Mouse (Mus musculus): ENCODE measurements around the gene Ndel1.
A peak's percentile ranks its signal among the peaks of the same experiment; 100 is the strongest.

Gene Ndel1

DNA sequence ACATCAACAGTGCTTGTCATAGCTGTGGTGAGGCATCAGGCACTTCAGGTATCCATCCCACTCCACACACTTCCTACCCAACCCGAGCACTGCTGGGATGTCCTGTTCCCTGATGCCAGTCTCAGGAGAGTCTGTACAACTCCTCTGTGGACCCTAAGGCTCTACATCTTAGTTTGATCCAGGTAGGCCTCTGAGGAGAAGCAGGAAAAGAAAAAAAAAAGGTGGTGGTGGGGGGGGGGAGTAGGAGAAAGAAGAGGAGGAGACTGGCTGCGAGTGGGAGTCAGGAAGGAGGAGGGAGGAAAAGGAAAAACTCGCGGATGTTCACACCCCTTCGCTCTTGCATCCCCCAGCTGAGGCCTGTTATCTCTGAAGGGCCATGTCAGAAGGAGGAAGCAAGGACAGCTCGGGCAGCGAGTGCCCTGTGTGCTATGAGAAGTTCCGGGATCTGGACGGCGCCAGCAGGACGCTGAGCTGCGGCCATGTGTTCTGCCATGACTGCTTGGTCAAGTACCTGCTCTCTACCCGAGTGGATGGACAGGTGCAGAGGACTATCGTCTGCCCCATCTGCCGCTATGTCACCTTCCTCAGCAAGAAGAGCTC lies 20.7 kb upstream of the Ndel1 start:
- DNase-seq: no peak

DNA sequence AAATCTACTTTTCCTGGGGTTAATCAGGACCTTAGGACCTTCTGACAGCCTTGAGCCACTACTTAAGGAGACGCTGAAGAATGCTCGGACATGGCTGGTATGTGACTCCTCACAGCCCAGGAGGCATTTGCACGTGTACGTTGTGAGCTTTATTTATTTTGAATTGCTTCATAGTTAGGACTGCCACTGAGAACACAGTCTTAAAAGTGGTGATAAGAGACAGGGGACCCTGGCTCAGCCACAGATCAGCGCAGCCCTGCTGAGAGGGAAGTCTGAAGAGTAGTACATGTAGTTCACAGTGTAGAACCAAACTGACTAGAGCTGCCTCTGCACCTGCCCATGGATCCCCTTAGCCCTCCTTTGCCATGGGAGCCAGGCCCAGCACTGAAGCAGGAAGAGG lies 20.2 kb upstream of the Ndel1 start:
- no peak for DNase-seq

DNA sequence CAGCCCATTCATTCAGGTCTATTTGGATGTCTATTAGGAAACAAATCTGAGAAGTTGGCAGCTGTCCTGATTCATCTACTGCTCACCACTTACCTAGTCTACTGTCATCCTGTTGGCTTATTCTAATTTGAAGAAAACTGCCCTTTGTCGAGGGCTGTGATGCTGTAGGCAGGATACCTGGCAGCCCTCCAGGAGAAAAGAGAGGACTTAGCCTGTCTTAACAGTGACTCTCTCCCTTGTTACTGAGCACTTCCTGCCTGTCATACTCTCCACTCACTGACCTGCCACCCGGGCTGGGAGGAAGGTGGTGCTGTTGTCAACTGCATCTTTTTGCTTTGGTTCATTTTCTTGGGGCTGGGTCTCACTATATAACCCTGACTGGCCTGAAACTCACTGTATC lies 19.0 kb upstream of the Ndel1 start:
- no peak for DNase-seq

DNA sequence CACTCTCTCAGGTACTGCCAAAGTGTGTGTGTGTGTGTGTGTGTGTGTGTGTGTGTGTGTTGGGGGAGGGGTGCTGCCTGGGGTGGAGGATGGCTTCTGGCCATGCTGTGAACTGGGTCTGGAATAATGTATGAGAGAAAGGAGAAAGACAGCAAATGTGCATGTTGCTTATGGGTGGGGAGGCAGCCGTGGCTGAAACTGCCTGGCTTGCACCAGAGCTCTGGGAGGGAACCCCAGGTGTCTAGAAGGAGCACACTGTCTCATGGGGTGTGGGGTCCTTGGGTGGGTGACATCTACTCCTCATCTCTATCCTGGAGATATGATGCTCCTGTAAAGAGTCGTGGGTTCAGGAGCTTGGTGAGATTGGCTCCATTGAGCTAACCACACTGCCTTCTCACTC lies 17.0 kb upstream of the Ndel1 start:
- DNase-seq: no peak

DNA sequence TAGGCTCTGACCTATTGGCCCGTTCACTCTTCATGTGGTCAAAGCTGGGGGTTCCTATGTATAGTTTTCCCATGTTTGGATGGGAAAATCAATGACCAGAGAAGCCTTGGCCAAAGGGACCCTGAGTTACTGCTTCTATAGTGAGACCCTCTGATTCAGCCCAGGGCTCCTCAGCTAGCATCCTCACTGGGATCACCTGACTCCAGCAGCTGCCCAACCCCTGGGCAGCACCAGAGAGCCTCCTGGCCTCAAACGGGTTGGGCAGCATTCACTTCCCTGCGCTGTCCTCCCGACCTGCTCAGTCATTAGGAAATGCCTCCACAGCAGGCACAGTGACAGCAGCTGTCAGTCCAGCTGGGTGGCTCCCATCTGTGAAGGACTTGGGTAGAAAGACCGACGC lies 16.6 kb upstream of the Ndel1 start, which contains the start of gene Rnf222:
TSS of gene Rnf222 (plus strand) at position 301 of the 400 bp plus-strand sequence.
- DNase-seq: peak; percentile 23

DNA sequence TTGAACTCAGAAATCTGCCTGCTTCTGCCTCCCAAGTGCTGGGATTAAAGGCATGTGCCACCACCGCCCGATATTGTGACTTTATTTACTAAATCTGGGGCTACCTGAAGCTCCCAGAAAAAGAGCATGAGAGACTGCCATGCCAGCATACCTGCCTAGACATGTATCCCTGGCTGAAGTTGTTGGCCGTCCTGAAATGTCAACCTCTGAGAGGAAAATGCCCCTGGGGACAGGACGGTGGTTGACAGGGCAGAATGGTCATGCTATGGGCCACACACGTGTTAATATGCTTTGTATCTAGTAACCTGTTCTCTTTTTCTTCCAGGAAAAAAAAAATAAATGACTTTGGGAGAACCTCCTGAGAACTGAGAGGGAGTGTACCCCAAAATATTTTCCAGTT lies 14.4 kb upstream of the Ndel1 start:
- no peak for DNase-seq

DNA sequence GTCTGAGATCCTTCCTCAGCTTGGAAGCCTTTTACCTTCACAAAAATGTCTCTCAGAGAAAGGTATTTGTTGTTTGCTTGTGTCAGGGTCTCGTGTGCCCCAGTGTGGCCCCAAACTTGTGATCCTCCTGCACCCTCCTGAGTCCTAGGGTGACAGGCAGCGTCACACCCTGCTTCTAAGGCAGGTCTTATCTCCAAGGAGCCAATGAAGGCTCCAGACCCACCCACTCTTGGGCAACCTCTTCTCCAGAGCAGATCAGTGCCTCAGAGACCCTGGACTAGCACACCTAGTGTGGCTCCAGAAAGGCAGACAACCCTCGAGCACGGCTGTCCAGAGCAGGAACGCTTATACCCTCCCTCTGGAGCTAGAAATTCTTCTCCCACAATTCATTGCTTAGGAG lies 12.7 kb upstream of the Ndel1 start:
- no peak for DNase-seq

DNA sequence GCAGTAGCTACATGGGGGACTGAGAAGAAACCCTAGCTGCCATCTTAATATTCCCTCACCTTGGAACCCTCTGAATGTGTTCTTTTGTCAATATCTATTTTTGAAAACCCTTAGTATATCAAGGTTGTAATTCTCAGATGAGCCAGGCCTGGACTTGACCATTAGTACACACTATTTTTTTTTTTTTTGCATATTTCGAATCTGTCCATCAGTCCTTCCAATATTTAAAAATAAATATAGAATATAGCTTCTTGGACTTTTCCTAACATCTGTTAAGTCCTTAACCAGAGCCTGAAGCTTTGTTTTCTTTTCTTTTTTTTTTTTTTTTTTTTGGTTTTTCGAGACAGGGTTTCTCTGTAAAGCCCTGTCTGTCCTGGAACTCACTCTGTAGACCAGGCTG lies 12.2 kb upstream of the Ndel1 start:
- no peak for DNase-seq

DNA sequence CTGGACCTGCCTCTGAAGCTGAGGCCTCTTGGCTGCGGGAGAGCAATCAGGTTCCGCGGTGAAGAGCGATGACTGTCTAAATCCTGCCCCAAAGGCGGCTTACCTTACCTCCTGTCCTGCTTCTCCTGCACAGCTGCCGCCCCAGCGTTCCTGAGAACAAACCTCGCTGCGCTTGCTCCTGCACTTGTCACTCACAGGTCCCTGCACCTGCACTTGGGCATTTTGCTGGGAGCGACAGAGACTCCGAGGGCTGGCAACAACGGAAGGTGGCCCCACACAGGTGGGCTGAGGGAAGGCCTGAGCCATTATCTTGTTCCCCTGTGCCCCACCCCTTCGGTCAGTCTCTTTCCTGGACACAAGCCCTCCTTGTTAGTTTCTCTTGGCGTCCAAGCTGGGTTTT lies 10.4 kb upstream of the Ndel1 start:
- DNase-seq: no peak

DNA sequence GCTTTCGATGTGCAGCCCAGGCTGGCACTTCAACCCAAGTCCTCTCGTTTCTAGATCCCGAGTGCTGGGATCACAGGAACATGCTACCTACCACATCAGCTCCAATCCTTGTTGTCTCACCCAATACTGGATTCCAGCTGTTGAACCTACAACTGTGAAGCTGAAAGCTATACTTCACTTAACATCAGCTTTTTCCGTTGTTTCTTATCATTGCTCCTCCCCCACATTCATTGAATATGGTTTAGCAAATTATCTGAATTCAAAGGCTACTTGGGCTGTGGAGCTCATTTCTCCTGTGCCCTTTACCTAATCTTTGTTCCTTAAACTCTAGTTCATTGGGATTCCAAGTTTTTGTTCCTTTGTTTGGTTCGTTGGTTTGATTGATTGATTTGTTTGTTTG lies 7.2 kb upstream of the Ndel1 start:
- DNase-seq: no peak

DNA sequence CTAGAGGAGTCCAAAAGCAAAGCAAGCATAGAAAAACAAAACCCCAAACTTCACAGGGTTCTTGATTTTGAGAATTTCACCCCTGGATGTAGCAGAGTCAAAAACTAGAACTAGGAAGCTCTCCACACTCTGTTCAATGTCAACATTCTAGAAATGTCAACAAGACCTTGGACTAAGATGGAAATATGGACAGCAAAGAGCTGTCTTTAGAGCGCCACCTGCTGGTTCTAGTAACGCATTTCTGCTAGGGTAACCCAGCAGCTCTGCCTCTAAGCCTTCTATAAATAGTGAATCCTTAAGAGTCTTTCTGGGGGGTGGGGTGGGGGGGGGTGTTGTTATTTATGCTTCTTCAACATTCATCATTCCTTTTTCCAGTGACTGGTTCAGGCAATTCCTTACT lies 3.2 kb upstream of the Ndel1 start:
- peak; percentile 78 for DNase-seq

DNA sequence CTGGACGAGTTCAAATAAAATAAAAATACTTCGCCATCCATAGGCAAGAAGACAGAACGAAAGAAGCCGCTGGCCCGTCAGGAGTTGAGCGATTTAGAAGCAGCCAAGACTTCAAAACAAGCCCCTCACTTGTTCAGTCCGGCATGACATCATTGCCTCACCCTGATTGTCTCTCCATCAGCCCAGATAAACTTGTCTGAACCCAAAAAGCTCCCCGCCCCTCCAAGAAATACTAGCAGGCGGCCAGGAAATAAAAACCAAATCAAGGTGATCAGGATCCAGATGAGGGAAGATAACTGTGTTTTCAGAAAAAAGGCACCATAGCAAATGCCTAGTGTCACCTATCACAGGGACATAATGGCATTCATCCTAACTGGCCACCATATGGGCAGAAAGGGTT lies 381 bp downstream of the Ndel1 start:
- no peak for DNase-seq

DNA sequence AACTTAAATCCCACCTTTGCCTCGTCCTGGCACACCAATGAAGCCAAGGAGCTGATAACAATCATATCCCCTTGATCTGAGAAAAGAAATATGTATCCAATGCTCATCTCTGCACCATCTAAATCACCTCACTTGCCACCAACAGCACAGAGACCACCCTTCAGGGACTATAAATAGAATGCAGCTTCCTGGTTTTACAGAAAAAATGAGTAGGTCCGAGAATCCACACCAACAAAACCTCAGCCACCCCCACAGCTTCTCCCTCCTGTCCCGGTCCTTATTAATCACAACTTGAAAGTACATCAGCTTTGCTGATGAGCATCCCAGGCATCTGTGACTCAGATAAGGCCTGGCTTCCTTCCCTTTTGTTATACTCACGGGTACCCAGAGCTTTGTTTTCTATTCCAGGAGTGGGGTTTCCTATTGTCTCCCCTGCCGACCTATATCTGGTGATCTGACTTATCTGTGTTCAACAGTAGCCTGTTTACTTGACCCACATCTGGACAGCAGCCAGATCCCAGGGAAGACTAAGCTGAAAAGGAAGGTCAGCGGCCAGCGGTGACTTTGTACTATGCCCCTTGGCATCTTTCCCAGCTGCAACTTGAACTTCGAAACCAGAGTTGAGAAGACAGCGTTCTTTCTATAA lies 7.0 kb downstream of the Ndel1 start:
- peak; percentile 34 for DNase-seq

DNA sequence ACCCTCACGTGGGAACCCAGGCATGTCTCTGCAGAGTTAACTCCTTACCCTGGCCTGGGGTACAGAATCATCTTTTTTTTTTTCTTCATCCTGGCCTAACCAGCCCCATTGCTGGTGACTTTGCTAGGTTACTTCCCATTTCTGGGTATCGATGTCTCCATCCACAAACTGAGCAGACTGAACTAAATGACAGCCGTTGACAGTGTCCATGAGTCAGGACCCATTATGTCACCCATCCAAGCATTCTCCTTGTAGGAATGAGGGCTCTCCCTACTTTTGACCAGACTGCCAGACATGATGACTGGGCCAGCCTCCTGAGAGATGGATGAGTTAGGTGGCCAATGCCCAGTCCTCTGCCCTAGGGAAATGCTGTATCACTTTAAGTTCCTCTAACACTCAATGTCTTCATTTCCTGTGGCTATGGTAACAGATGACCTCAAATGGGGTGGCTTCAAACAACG lies 8.0 kb downstream of the Ndel1 start:
- no peak for DNase-seq

DNA sequence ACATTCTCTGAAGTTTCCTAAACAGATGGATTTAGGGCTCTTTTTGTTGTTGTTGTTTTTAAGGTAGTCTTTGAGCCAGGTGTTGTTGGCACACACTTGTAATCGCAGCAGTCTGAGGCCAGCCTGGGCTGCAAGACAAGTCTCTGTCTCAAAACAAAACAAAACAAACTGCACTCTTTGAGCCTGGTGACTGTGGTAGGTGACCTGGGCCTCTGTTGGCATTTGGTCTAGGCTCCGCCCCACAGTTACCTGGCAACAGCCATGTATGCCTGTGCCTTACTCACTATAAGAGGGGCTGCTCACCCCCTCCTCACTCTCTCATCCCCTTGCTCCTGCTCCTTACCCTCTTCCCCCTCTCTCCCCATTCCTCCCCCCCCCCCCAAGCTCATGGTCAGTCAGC lies 9.4 kb downstream of the Ndel1 start:
- no peak for DNase-seq

DNA sequence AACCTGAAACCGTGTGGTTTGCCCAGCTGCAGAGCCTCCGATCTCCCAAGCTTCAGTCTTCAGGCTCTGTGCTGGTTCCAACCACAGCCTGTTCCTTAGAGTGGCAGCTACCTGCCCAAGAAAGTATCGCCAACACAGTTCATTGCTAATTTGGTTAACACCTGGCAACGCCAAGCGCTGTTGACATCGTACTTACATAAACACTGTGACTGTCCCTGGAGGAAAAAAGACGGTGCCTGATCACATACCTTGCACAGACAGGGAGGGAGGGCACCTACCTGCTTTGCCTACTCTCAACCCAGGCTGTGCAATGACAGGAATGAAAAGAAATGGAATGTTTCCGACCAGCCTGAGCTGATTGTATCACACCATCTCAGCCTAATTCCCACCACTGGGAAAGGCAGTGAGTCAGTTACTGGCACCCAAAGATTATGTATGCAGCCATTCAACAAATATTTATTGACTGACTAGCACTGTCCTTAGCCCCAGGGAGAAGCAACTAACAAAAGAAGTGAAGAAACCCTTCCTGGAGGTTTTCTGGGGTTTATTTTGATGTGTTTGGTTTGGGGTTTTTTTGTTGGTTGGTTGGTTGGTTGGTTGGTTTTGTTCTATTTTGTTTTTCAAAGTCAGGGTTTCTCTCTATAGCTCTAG lies 11.6 kb downstream of the Ndel1 start:
- DNase-seq: no peak

DNA sequence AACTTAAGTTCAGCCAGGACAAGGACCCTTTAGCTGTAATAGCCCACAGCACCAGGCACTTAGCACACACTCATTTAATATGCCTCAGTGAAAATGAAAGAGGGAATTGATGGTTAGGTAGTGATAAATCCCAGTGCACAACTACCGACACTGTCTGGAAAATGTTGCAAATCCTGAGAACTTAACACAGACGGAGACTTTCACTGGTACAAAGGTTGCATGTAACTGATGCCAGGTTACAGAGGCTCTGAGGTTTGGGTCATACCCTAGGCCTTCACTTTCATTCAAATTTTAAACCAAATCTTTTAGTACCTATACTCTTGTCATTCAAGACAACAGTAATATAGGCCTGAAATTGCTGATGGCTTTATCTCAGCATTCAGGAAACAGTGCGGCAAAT lies 14.3 kb downstream of the Ndel1 start:
- DNase-seq: no peak

DNA sequence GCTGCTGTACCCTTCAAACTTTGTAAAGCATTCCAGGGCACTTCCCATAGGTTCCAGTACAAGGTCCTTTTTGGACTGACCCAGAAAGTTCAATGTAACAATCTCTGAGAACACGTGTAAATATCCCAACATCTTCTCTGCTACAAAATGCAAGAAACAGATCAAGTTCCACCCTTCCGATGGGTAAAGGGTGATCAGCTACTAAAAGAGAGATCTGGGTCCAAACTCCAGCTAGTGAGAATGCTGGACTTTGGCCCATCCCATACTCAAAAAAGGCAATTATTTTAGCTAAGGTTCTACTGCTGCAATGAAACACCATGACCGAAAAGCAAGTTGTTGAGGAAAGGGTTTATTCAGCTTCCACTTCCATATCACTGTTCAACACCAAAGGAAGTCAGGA lies 17.0 kb downstream of the Ndel1 start:
- no peak for DNase-seq

DNA sequence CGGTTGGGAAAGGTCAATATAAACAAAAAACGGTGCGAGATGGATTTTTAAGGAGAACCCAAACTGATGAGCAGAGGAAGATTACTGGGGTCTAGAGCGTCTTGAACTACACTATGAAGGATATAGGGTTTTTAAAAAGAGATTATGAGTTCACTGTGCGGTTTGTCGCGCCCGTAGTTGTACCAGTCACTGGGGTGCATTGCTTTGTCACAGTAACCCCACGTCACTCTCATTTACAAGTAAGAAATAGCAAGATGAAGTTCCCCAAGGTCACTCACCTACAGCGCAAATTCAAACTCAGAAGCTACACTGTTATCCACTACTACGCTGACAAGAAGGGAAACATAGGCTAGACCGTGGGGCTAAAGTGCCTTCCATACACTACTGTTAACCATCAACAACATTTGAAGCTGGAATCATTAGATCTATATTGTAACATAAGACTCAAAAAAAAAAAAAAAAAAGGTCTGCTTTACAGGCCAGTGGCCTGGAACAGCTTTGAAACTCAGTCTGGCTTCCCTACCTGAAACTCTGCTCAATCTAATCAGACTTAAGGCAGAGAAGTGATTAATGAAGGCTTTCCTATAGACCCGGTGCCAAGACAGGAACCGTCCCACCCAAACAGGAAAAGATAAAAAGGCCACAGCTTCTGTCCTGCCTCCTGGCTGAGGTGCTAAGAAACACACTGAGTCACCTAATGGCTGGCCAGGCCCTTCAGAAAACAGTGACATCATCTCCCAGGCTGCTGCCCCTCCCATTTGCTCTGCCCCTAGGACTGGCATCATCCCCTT lies 17.9 kb downstream of the Ndel1 start:
- peak; percentile 22 for DNase-seq

DNA sequence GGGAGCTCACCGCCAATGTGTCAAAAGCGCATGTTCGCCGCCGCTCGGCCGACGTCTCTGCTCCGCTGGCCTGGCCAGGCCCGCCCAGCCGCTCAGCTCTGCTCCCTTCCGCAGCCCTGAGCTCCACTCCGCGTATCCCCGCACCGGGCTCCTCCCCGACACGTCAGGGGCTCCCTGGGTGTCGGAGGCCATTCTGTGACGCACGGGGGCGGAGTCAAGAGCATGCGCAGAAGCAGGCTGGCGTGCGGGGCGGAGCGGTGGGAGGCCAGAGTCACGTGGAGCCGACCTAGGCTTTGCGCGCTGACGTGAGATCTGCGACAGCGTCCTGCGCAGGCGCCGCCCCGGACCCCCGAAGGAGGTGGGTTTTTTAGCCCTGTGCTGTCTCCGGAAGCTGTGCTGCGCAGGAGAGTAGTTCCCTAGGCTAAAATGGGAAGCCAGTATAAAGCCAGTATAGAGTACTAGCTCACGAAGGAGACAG lies 18.7 kb downstream of the Ndel1 start:
- peak; percentile 100 for DNase-seq

DNA sequence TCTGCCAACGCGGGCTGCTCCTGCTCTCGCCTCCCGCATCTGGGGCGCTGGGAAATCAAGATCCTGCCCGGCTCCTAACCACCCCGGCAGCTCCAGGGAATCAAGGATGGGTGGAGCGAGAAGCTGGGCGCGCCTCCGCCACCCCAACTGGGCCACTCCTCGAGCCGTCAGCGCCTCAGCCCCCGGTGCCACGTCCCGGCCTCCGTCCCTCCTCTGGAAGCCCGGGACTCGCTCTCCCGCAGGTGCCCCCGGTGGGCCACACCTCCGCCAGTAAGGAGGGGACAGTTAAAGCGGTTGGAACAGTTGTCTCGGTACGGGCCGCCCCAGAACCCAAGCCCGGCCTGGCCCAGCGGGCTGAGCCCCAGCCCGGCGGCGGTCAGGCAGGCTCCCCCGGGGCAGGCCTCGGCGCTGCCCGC lies 19.2 kb downstream of the Ndel1 start:
- no peak for DNase-seq

DNA sequence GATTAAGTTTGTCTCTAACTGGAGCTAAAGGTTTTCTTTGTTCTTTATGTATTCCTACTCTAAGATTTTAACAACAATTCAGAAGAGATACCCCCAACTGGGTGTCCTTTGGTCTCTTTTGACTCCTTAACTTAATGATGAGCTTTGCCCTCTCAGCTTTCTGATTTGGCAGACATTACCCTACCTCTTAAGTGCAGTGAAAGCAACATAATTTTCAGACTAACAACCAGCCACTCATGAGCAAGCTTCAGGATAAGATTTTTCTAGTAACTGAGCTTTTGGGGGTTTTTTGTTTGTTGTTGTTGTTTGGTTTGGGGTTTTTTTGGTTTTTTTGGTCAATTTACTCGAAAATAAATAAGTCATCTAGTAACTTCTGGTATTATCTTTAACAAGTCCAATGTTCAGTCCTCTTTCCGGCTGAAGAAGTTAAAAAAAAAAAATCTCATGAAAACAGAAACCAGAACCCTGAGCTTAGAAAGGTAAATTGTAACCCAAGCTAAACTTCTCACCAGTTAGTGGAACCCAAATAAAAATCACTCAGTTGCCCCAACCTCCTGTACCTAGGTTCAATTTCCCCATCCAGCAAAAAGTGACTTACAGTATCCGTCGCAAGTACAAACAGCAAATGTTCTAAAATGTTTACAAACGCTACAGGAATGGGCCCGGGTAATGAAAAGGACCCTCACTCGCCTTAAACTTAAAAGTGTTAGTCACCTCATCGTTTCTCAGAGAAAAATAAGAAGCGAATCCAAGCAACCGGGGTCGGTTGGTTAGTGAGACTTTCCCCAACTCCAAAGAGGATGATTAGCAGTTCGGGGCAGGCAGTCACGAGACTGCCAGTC lies 19.8 kb downstream of the Ndel1 start:
- no peak for DNase-seq

DNA sequence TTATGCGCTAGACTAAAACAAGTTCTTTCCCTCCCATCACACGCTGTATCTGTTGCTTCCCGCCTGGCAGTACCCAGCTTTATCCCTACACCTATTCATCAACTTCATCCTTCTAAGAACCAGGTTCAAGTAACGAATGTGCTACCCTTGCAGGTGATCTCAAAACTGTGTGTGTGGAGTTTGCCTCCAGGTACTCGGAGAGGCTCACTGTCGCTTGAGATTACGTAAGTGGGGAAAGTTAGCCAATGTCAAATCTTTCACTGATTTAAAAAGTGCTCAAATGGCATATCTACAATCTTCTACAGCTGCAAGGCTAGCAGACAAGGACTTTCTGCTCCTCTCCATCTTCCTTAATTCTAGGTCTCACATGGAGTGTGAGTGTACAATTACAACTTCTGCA lies 20.8 kb downstream of the Ndel1 start:
- no peak for DNase-seq
